20 mouse cellular contexts compared by ENCODE assay signal in the genomic region with DNA sequence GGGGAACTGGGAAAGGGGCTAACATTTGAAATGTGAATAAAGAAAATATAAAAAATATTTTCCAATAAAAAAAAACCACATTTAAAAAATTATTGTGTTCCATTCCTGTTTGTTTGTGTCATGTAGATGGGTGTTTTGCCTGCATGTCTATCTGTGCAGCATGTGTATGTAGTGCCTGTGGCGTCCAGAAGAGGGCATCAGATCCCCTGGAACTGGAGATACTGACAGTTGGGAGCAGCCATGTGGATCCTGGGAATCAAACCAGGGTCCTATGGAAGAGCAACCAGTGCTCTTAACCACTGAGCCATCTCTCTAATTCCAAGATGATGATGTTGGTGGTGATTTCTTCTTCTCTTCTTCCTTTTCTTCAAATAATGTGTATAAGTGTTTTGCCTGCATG. TPM values are rescaled to one million over a fixed set of nuclear protein-coding genes. Genes with fewer than 3 reads are reported as not detected.
DNase-seq lines count a peak whose midpoint lies in the region; ATAC-seq and TF ChIP-seq lines count a peak whose summit lies in the region.
"Had no signal": no experiment of that assay in that cellular context is flagged by ENCODE, and none has a peak within 500 bp of the region (broad histone marks: within the 10 kb centered on the region; RNA-seq: fewer than 3 reads in every experiment).

No protein-coding gene starts in this region.

- H3K36me3 ChIP-seq in forebrain, postnatal 0 days (ENCODE audit: insufficient read depth): no peaks in the 10 kb centered on the region
- H3K36me3 ChIP-seq in forebrain, embryonic 12.5 days (replicated peaks): no peaks in the 10 kb centered on the region
- no peaks in the 10 kb centered on the region for H3K36me3 ChIP-seq in liver, adult 2 months (ENCODE audit: control insufficient read depth, insufficient read depth, low read length)
- H3K36me3 ChIP-seq in liver, embryonic 11.5 days (ENCODE audit: control insufficient read depth, insufficient read depth, low read length): no peaks in the 10 kb centered on the region
- H3K36me3 ChIP-seq: forebrain, embryonic 10.5 days; limb, embryonic 10.5 days; neural tube, embryonic 13.5 days had no signal

- peak; percentile 25; the same call in 1 of the 2 replicates for TF ChIP-seq CTCF in forebrain, postnatal 0 days (IDR thresholded peaks at IDR 0.05; ENCODE audit: low read depth)
- peak; percentile 22; the same call in 1 of the 2 replicates for TF ChIP-seq CTCF in liver, adult 2 months (IDR thresholded peaks at IDR 0.05; ENCODE audit: low read depth, low read length)
- no peak for TF ChIP-seq CTCF in cerebellum, adult 2 months (IDR thresholded peaks at IDR 0.05; ENCODE audit: borderline replicate concordance, insufficient read depth, low read depth, low read length)

- H3K4me1 ChIP-seq in forebrain, postnatal 0 days (ENCODE audit: insufficient read depth): no peaks in the 10 kb centered on the region
- peaks cover 5% of the 10 kb centered on the region for H3K4me1 ChIP-seq in forebrain, embryonic 12.5 days
- peaks cover 5% of the 10 kb centered on the region; the same call in 1 of the 2 replicates for H3K4me1 ChIP-seq in liver, adult 2 months (ENCODE audit: control insufficient read depth, insufficient read depth, low read length)
- peaks cover 8% of the 10 kb centered on the region for H3K4me1 ChIP-seq in liver, embryonic 11.5 days (replicated peaks; ENCODE audit: control insufficient read depth, insufficient read depth, low read length)
- no peaks in the 10 kb centered on the region for H3K4me1 ChIP-seq in cerebellum, adult 2 months (ENCODE audit: control insufficient read depth, insufficient read depth, low read length)

- no peaks in the 10 kb centered on the region for H3K27me3 ChIP-seq in forebrain, postnatal 0 days (ENCODE audit: insufficient read depth, low read length)
- no peaks in the 10 kb centered on the region for H3K27me3 ChIP-seq in forebrain, embryonic 12.5 days
- H3K27me3 ChIP-seq in liver, adult 2 months (ENCODE audit: control insufficient read depth, insufficient read depth, low read length): no peaks in the 10 kb centered on the region
- no peaks in the 10 kb centered on the region for H3K27me3 ChIP-seq in liver, embryonic 11.5 days (replicated peaks; ENCODE audit: control insufficient read depth, insufficient read depth, low read length)
- H3K27me3 ChIP-seq in cerebellum, adult 2 months (ENCODE audit: control insufficient read depth, insufficient read depth, low read length): no peaks in the 10 kb centered on the region
- H3K27me3 ChIP-seq: neural tube, embryonic 13.5 days had no signal

- no peak overlapping the region for H3K4me2 ChIP-seq in forebrain, postnatal 0 days (ENCODE audit: low read depth)
- H3K4me2 ChIP-seq in forebrain, embryonic 12.5 days: no peak overlapping the region
- no peak overlapping the region for H3K4me2 ChIP-seq in liver, embryonic 11.5 days
- H3K4me2 ChIP-seq: hindbrain, embryonic 14.5 days; midbrain, embryonic 11.5 days; neural tube, embryonic 13.5 days had no signal

- no peak overlapping the region for H3K4me3 ChIP-seq in forebrain, postnatal 0 days (ENCODE audit: low read depth, low read length)
- H3K4me3 ChIP-seq in forebrain, embryonic 12.5 days (replicated peaks): no peak overlapping the region
- H3K4me3 ChIP-seq in liver, adult 2 months (ENCODE audit: insufficient read depth, low read depth, low read length): no peak overlapping the region
- no peak overlapping the region for H3K4me3 ChIP-seq in liver, embryonic 11.5 days (ENCODE audit: low read depth, low read length)
- H3K4me3 ChIP-seq in cerebellum, adult 2 months (replicated peaks; ENCODE audit: insufficient read depth, low read depth, low read length): no peak overlapping the region
- H3K4me3 ChIP-seq: forebrain, embryonic 10.5 days; limb, embryonic 10.5 days; neural tube, embryonic 13.5 days had no signal

- H3K9me3 ChIP-seq in forebrain, postnatal 0 days (ENCODE audit: low read length): no peaks in the 10 kb centered on the region
- no peaks in the 10 kb centered on the region for H3K9me3 ChIP-seq in forebrain, embryonic 12.5 days
- no peaks in the 10 kb centered on the region for H3K9me3 ChIP-seq in liver, embryonic 11.5 days (ENCODE audit: control insufficient read depth, low read length)
- H3K9me3 ChIP-seq: forebrain, embryonic 10.5 days; limb, embryonic 10.5 days; neural tube, embryonic 13.5 days had no signal

- no peak for TF ChIP-seq POLR2A in liver, adult 2 months (IDR thresholded peaks at IDR 0.05; ENCODE audit: extremely low read depth, insufficient read depth, low read length)
- no peak for TF ChIP-seq POLR2A in cerebellum, adult 2 months (IDR thresholded peaks at IDR 0.05; ENCODE audit: borderline replicate concordance, insufficient read depth, low read length)

- WGBS in forebrain, postnatal 0 days: 43% methylated on average over 1 of the region's 1 CpGs
- 38% methylated on average over 1 of the region's 1 CpGs for WGBS in forebrain, embryonic 12.5 days
- WGBS in liver, adult 2 months: 61% methylated on average over 1 of the region's 1 CpGs
- 26% methylated on average over 1 of the region's 1 CpGs for WGBS in liver, embryonic 11.5 days
- WGBS in cerebellum, adult 2 months: 38% methylated on average over 1 of the region's 1 CpGs

- no peak for ATAC-seq in forebrain, postnatal 0 days
- no peak for ATAC-seq in forebrain, embryonic 12.5 days (ENCODE audit: low FRiP score)
- no peak for ATAC-seq in liver, embryonic 11.5 days (replicated peaks; ENCODE audit: low FRiP score)
- ATAC-seq in erythroblast, adult 5-6 weeks (replicated peaks; ENCODE audit: low FRiP score, poor library complexity, severe bottlenecking): no peak

- H3K9ac ChIP-seq in forebrain, postnatal 0 days: no peak overlapping the region
- no peak overlapping the region for H3K9ac ChIP-seq in forebrain, embryonic 12.5 days
- no peak overlapping the region for H3K9ac ChIP-seq in liver, adult 2 months (ENCODE audit: low read depth, low read length)
- no peak overlapping the region for H3K9ac ChIP-seq in liver, embryonic 11.5 days (ENCODE audit: low read depth, low read length)
- H3K9ac ChIP-seq: hindbrain, embryonic 14.5 days; neural tube, embryonic 13.5 days had no signal

- no peak overlapping the region for H3K27ac ChIP-seq in forebrain, postnatal 0 days (ENCODE audit: low read depth, low read length)
- no peak overlapping the region for H3K27ac ChIP-seq in forebrain, embryonic 12.5 days
- H3K27ac ChIP-seq in liver, adult 2 months (replicated peaks; ENCODE audit: insufficient read depth, low read depth, low read length): no peak overlapping the region
- no peak overlapping the region for H3K27ac ChIP-seq in liver, embryonic 11.5 days (ENCODE audit: low read depth, low read length)
- no peak overlapping the region for H3K27ac ChIP-seq in cerebellum, adult 2 months (ENCODE audit: insufficient read depth, low read length)
- H3K27ac ChIP-seq: forebrain, embryonic 10.5 days; hindbrain, embryonic 14.5 days; limb, embryonic 10.5 days; macrophage; neural tube, embryonic 13.5 days had no signal

- no peak for DNase-seq in forebrain, postnatal 0 days
- no peak for DNase-seq in liver, adult 2 months (ENCODE audit: extremely low read depth, low read depth, low spot score)
- no peak for DNase-seq in liver, embryonic 11.5 days (ENCODE audit: low spot score)
- DNase-seq in ES-CJ7 (ENCODE audit: low read depth, low spot score): peak; percentile 83
- DNase-seq in induced T-regulatory cell, adult 2 months (ENCODE audit: low read depth): peak; percentile 37
- no peak for DNase-seq in cerebellum, adult 2 months
- DNase-seq: adrenal gland, postnatal 10 days; cerebellum, adult 9-10 months; gastrocnemius, postnatal 25 days; heart, postnatal 14 days; kidney, adult 18-20 months; right cerebral cortex, postnatal 25 days had no signal

- peaks cover 4% of the 10 kb centered on the region; the same call in 1 of the 2 replicates for H3K79me2 ChIP-seq in liver, adult 2 months (ENCODE audit: control insufficient read depth, insufficient read depth, low read length)

RNA-seq across cellular contexts. Expression of a gene that starts 3.9 kb away (rescaled TPM):
- 80.4 and 81.5 TPM in 2 replicates for total RNA-seq in forebrain, postnatal 0 days (2014; rRNA removed)
- polyA plus RNA-seq in forebrain, postnatal 0 days (2015; fragmentation: Nextera tagmentation; extraction: Ambion mirVana): 80.8 and 96.8 TPM in 2 replicates
- 200 and 203 TPM in 2 replicates for polyA plus RNA-seq in forebrain, embryonic 12.5 days (2016; fragmentation: Nextera tagmentation; extraction: Ambion mirVana)
- total RNA-seq in liver, adult 2 months (2014; rRNA removed): 12.8 and 13.2 TPM in 2 replicates
- 12.9 TPM in 2 replicates for polyA plus RNA-seq in liver, adult 2 months (2012; rRNA removed)
- 217 and 230 TPM in 2 replicates for polyA plus RNA-seq in liver, embryonic 11.5 days (2014; fragmentation: Nextera tagmentation; extraction: Ambion mirVana)
- total RNA-seq in erythroblast, adult 5-6 weeks (2015; ENCODE audit: low replicate concordance): 90.5 and 105 TPM in 2 replicates
- 73.9 and 76.0 TPM in 2 replicates for total RNA-seq in erythroblast, adult 5-6 weeks (2017; ENCODE audit: low replicate concordance)
- 72.1 and 74.7 TPM in 2 replicates for polyA plus RNA-seq in cerebellum, adult 2 months (2012; rRNA removed)

RNA-seq across cellular contexts. Expression of a gene that starts 46.7 kb away (rescaled TPM):
- 21.1 and 24.9 TPM in 2 replicates for total RNA-seq in forebrain, postnatal 0 days (2014; rRNA removed)
- polyA plus RNA-seq in forebrain, postnatal 0 days (2015; fragmentation: Nextera tagmentation; extraction: Ambion mirVana): 13.9 and 25.9 TPM in 2 replicates
- 38.8 and 45.8 TPM in 2 replicates for polyA plus RNA-seq in forebrain, embryonic 12.5 days (2016; fragmentation: Nextera tagmentation; extraction: Ambion mirVana)
- 5.1 and 5.5 TPM in 2 replicates for total RNA-seq in liver, adult 2 months (2014; rRNA removed)
- 7.0 and 9.0 TPM in 2 replicates for polyA plus RNA-seq in liver, adult 2 months (2012; rRNA removed)
- 18.8 and 19.7 TPM in 2 replicates for polyA plus RNA-seq in liver, embryonic 11.5 days (2014; fragmentation: Nextera tagmentation; extraction: Ambion mirVana)
- total RNA-seq in erythroblast, adult 5-6 weeks (2015; ENCODE audit: low replicate concordance): 7.1 and 12.3 TPM in 2 replicates
- total RNA-seq in erythroblast, adult 5-6 weeks (2017; ENCODE audit: low replicate concordance): 6.1 and 9.4 TPM in 2 replicates
- polyA plus RNA-seq in cerebellum, adult 2 months (2012; rRNA removed): 46.9 and 55.2 TPM in 2 replicates

RNA-seq across cellular contexts. Expression of a gene that starts 46.7 kb away (rescaled TPM):
- 33.7 and 34.3 TPM in 2 replicates for total RNA-seq in forebrain, postnatal 0 days (2014; rRNA removed)
- 24.2 and 27.2 TPM in 2 replicates for polyA plus RNA-seq in forebrain, postnatal 0 days (2015; fragmentation: Nextera tagmentation; extraction: Ambion mirVana)
- polyA plus RNA-seq in forebrain, embryonic 12.5 days (2016; fragmentation: Nextera tagmentation; extraction: Ambion mirVana): 32.4 and 33.1 TPM in 2 replicates
- total RNA-seq in liver, adult 2 months (2014; rRNA removed): 10.6 and 10.7 TPM in 2 replicates
- polyA plus RNA-seq in liver, adult 2 months (2012; rRNA removed): 11.0 and 13.1 TPM in 2 replicates
- polyA plus RNA-seq in liver, embryonic 11.5 days (2014; fragmentation: Nextera tagmentation; extraction: Ambion mirVana): 20.9 and 22.0 TPM in 2 replicates
- total RNA-seq in erythroblast, adult 5-6 weeks (2015; ENCODE audit: low replicate concordance): 0.42 and 9.2 TPM in 2 replicates
- 4.2 and 5.4 TPM in 2 replicates for total RNA-seq in erythroblast, adult 5-6 weeks (2017; ENCODE audit: low replicate concordance)
- polyA plus RNA-seq in cerebellum, adult 2 months (2012; rRNA removed): 61.6 and 62.3 TPM in 2 replicates

Comparison
In these comparisons a context has a peak if more than half of its experiments do, and no peak if none do; other contexts are left out.
1. DNase-seq: peak in ES-CJ7 (single experiment) and induced T-regulatory cell, adult 2 months (single experiment); none in forebrain, postnatal 0 days (single experiment), liver, adult 2 months (single experiment), liver, embryonic 11.5 days (single experiment) and cerebellum, adult 2 months (0 of 2).